Mouse (Mus musculus): ENCODE results near the gene Lrrc59. TPM values are rescaled to one million over a fixed set of nuclear protein-coding genes. Genes with fewer than 3 reads are reported as not detected.

Gene Lrrc59
- total RNA-seq, 2 experiments from 2014 or later: 32.5 to 34.9 TPM

Other genes with a start within 250 kb of the Lrrc59 start
- under 1 TPM; 0.90 to 0.94 TPM for gene Abcc3, start 236.8 kb upstream of the Lrrc59 start, total RNA-seq (2021)
- 1 to 10 TPM; 2.0 to 3.2 TPM for gene Cacna1g, start 155.6 kb upstream of the Lrrc59 start, total RNA-seq (2021)
- gene Spata20, start 143.6 kb upstream of the Lrrc59 start, total RNA-seq (2021): not detected
- under 1 TPM; 0.08 to 0.43 TPM for gene Epn3, start 129.8 kb upstream of the Lrrc59 start, total RNA-seq (2021)
- gene Mycbpap, start 108.0 kb upstream of the Lrrc59 start, total RNA-seq (2021): not detected
- gene Rsad1, start 80.5 kb upstream of the Lrrc59 start, total RNA-seq (2021): 1 to 10 TPM; 2.6 to 4.1 TPM
- 10 to 100 TPM in 1 of 2 experiments, 1 to 10 TPM in 1; 5.4 to 17.5 TPM for gene Chad, start 64.7 kb upstream of the Lrrc59 start, total RNA-seq (2021)
- gene Acsf2, start 27.9 kb upstream of the Lrrc59 start, total RNA-seq (2021): 1 to 10 TPM; 1.6 to 3.3 TPM
- gene Mrpl27, start 24.0 kb downstream of the Lrrc59 start, total RNA-seq (2021): 10 to 100 TPM; 52.9 to 56.8 TPM
- under 1 TPM in 1 of 2 experiments, not detected in 1; 0.48 TPM for gene Eme1, start 24.2 kb downstream of the Lrrc59 start, total RNA-seq (2021)
- 1 to 10 TPM; 4.0 to 5.1 TPM for gene Xylt2, start 47.7 kb downstream of the Lrrc59 start, total RNA-seq (2021)
- gene Gm11541, start 74.7 kb downstream of the Lrrc59 start, total RNA-seq (2021): not detected
- 1 to 10 TPM in 1 of 2 experiments, under 1 TPM in 1; 0.67 to 1.1 TPM for gene Cdc34b, start 112.0 kb downstream of the Lrrc59 start, total RNA-seq (2021)
- gene Tmem92, start 152.9 kb downstream of the Lrrc59 start, total RNA-seq (2021): not detected

All from gastrocnemius, postnatal 25 days (tissue).